Mouse (Mus musculus): ENCODE measurements around the gene Tmem95.
"Not testable (repeated sequence)": the region's sequence is repeated elsewhere in the genome, so short reads cannot be mapped to it uniquely, and the experiment has no call there.

The Tmem95 gene

GRCm38 (mm10) chr11:69877878-69878277 is at the start of gene Tmem95:
Tmem95 (minus strand) TSS chr11:69878018.
- DNase-seq = no peak

DNA sequence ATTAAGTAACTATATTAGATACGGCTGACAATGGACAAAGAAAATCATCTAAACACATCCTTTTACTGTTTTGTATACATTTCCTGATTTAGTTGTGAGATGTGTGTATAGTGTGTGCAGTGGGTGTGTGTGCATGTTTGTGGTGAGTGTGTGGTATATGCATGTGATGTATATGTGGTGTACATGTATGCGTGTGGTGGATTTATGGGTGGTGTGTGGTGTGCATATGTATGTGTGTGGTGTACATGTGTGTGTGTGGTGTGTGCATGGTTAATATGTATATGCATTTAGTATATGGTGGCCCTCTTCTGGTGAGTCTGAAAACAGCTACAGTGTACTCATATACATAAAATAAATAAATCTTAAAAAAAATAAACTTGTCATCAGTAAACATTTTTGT is 49.7 kb upstream of the Tmem95 start:
- no peak for DNase-seq

DNA sequence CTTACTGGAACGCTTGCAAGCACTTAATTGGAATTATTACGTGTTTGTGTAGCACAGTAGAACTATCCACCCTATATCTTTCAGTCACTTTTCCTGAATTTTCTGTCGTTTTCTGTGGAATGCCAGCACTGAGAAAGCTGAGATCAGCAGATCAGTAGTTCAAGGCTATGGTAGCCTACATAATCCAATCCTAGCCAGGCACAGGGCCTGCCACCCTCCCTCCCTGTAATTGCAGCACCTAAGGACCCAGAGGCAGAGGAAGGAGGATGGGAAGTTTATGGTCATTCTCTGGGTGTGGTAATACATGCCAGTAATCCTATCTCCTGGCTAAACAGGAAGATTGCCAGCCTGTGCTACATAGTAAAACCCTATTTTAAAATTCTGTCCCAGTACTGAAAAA is 45.0 kb upstream of the Tmem95 start:
- DNase-seq = no peak

DNA sequence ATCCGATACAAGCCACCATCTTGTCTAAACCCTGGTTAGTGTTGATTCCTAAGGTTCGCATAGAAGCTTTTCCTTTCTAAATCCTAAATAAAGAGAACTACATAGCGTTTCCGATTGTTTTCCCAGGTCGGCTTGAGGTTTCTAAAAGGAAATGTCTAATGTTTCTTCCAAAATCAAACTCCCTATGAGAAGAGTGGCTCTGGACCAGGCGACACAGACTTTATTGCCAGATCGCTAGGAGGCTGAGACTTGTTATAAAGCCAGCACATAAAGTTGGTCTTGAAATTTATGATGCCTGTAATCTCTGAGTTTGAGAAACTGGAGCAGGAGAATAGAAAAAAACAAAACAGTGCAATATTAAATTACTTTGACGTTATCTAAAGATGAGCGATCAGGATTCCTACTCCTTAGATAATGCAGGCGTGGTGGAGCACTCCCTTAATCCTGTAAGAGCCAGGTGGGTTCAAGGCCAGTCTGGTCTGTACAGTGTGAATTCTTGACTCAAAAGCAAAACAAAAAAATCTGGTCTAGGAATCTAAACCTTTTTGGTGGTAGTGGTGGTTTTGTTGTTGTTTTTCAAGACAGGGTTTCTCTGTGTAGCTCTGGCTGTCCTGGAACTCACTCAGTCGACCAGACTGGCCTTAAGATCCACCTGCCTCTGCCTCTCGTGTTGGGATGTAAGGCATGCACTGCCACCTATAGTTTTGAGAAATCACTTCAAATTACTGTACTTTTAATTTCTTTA is 44.4 kb upstream of the Tmem95 start:
- DNase-seq = no peak

DNA sequence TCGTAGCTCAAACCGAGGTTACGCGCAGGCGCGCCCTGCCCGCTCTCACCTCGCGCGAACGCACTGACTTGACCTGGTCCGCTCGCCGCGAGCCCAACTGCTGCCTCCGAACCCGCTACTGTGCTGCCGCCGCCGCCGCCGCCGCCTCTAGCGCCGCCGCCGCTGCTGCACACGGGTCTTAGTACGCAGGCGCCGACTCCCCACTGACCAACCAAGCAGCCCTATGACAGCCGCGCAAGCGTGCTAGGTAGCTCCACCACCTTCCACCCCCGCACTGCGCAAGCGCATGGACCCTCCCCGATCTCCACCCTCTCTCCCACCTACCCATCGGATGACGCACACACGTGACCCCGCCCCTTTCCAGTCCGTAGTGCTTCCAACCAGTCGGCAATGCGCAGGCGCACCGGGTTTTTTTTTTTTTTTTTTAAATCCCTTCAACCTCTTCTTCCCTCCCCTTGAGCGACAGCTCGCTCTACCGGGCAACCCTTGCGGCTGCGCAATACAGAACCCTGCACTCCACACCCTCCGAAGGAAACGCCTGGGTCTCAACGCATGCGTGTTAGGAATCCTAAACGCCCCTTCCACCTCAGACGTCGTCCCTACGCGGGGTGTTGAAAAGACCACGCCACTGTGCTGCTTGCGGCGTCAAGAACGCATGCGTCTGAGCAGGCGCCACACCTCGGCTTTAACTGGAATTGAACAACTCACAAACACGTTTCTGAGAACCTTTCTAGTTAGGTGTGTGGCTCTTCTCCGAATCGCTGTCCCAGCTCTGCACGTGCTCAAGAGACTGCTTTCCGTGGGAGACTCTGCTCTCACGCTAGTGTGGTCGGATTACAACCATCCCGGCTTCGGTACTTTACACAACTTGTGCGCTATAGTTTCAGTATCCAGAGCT is 43.5 kb upstream of the Tmem95 start, which contains the start of gene Eif5a:
Gene Eif5a, minus strand, starts transcription at position 845 of the 898 bp plus-strand sequence.
- DNase-seq = peak; percentile 100

DNA sequence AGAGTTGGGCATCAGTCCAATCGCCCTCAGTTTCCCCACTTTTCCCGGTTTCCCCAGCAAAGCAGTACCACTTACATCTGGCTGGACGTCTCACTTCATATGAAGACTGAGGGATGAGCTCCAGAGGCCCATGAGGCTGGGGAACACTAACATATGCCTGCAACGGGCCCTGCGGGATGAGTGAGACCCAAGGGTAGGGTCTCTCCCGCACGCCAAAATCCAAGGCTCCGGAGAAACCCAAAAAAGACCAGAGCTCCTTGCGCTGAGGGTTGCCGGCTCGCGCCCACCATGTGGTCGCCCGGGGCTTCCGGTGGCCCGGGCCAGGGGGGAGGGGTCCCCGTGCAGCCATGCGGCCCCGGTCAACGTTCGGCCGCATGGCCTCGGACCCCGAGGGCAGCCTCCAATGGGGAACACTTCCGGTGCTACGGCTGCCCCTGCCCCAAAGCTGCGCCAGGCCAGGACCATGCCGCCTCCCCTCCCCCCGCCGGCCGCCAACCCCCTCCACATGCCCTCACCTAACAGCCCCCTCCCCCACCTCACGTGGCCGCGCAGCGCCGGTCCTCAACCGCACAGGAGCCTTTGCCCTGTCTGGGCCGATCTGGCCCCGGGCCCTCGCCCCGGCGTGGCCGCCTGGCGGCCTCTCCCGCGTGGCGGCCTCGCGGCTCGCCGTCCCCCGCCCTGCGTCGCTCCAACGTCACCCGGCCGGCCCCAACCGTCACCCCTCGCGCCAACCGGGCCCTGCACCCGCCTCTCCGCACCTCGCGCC is 42.6 kb upstream of the Tmem95 start:
- peak; percentile 51 to 83 for DNase-seq

DNA sequence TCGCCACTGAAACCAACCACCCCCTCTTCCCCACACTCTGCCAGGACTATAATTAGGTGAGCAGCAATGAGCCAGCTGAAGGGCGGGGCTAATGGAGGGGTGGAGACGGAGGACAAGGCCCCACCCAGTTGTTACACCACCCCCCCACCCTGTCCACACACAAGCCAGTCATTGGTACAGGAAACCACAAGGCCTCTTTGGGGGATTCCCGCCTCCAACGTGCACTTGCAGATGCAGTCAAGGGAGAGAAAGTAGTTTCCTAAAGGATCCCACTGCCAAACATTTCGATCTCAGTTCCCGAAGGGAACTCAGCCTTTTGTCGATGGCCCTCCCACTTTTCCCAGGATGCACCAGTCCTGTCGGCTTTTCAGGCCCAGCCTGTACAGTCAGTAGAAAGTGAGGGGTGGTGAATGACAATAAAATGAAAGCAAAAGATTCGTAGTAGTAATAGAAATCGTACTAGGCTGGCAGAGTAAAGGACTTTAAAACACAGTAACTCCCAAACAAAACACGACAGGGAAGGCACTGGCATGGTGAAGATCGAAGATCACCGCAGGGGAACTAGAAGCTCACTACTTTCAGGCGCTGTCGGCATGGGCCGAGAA is 41.9 kb upstream of the Tmem95 start:
- DNase-seq = peak; percentile 66 to 84

GRCm38 (mm10) chr11:69919053-69919452 is 41.2 kb upstream of the Tmem95 start:
- DNase-seq = no peak

DNA sequence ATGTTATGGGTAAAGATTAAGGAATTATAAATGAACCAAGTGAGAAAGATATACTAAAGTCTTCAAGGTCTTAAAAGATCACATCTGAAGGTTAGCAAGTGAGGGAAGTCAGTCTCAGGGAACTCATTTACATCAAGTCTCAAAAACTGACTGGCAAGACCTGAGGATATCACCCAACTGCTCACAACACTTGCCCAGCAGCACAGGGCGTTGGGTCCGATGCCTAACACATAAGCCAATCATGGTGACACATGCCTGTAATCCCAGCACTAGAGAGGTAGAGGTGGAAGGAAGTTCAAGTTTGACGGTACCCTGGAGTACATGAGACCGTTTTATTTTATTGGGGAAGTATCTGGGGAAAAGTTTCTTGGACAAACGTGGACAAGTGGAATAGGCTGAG is 40.3 kb upstream of the Tmem95 start:
- DNase-seq = no peak

GRCm38 (mm10) chr11:69917379-69917948 is 39.6 kb upstream of the Tmem95 start:
- DNase-seq = no peak

DNA sequence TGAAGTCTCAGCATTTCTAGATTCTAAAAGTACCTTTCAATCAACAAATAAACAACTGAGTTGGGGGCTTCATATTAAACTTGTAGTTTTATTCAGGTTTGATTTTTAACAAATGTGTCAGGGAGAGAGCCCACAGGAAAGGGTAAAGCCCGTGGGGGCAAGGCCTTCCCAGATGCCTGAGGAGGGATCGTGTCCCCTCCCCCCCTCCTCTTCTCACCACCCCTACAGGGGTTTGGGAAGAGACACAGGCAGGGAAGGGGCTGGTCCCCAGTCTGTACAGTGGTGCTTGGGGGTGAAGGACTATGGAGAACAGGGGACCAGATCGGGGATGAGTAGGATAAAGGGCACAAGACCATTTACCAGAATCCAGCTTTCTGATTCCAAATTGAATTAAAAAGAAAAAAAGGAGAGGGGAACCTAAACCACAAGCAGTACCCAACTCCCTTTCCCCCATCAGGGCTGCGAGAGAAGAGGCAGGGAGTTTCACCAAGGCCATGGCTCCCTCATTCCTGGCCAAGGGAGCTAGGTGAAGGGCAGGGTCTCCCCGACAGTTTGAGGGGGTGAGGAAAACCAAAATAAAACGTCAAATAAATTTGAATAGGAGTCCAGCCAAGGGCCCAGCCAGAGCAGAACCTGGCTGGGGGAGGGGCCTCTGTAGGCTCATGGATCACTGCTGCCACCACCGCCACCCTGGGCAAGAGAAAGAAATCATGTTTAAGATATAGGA is 39.0 kb upstream of the Tmem95 start:
- not testable (repeated sequence) for DNase-seq

DNA sequence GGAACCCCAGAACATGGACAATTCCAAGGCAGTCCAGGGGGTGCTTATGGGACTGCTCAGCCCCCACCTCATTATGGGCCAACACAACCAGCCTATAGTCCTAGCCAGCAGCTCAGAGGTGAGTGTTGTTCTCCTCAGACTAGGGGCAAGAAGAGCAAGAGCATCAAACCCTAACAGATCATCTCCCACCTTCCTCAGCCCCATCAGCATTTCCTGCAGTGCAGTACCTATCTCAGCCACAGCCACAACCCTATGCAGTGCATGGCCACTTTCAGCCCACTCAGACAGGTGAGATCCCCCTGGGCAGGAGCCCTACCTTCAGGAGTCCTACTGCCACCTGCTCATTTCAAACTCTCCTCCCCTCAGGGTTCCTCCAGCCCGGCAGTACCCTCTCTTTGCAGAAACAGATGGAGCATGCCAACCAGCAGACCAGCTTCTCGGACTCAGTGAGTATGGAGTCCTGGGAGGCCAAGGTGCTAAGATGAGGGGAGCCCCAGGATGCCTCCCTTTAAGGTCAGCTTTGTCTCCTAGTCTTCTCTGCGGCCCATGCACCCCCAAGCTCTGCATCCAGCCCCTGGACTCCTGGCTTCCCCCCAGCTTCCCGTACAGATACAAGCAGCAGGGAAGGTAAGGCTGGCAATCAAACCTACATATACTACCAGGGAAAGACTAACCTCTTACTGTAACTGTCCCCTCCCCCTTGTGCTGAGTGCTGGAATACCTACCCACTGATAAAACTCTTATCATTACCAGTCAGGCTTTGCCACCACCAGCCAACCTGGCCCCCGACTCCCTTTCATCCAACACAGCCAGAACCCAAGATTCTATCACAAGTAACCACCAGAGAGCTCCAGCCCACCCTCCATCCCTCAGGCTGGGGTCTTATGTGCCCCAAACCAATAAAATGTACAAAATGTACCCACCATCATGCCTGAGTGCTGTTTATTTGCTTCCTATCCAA is 38.1 kb upstream of the Tmem95 start:
- DNase-seq = no peak

GRCm38 (mm10) chr11:69914917-69915430 is 37.2 kb upstream of the Tmem95 start:
- no peak for DNase-seq

- DNase-seq = no peak
Measured at GRCm38 (mm10) chr11:69914372-69914764, 36.5 kb upstream of the Tmem95 start.

DNA sequence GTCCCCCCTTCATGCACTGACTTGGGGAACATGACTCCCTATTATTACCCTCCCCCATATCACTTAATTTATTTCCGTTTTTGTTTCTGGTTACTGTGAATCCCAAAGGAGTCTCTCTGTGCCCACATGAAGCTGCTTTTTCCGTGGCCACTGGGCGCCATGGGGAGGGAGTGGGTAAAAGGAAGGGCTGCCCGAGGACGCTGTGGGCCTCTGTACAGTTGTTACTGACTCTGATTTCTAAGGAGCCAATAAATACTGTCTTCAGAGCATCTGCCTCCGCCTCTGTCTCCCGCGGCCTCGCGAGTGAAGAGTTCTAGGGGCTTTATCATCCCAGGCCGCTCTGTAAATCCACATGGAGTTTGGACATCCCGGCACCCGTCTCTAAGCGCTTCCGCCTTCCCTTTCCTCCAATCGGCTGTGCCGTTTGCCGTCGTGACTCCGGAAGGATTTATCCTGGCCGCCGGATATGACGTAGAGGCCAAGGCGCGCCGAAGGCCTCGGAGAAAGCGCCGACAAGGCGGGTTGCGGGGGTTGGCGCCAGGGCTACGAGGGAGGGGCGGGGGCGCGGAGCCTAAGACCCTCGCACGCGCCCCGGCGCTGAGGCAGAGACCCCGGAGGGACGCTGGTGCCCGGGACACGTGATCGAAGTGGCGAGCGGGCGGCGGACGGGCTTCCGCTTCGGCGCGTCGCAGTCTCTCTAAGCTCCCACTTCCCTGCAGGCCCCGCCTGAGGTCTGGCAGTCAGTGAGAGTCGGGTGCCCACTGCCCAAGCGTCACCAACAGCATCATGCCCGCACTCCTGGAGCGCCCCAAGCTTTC is 35.9 kb upstream of the Tmem95 start, which contains the start of gene Gps2:
Gene Gps2, plus strand, starts transcription at position 335 of the 818 bp plus-strand sequence.
- DNase-seq = peak; percentile 93 to 94

- no peak for DNase-seq
Measured at GRCm38 (mm10) chr11:69912716-69913530, 35.1 kb upstream of the Tmem95 start.

GRCm38 (mm10) chr11:69911701-69912100 is 33.9 kb upstream of the Tmem95 start:
- DNase-seq = no peak
